Mouse (Mus musculus) midbrain, embryonic 10.5 days (tissue): ENCODE results near the gene Syne3. TPM values are rescaled to one million over a fixed set of nuclear protein-coding genes. Genes with fewer than 3 reads are reported as not detected.

Source experiments
- DNase-seq: peaks from one replicate; pipeline ENCODE4 v3.0.0-alpha.2; 2017; ENCODE audit warnings: low spot score
- H3K27ac ChIP-seq: fragments of 300-500 bp; sonication (generic); replicated peaks from 2 replicates; pipeline ENCODE4 v1.5.1; 2016; ENCODE audit warnings: mild to moderate bottlenecking
- H3K27me3 ChIP-seq: fragments of 300-500 bp; sonication (generic); 2 replicates; pipeline ENCODE4 v1.6.1; 2016; ENCODE audit warnings: low read depth, mild to moderate bottlenecking; ENCODE audit not compliant: poor library complexity, severe bottlenecking
- H3K36me3 ChIP-seq: fragments of 300-500 bp; sonication (generic); 2 replicates; pipeline ENCODE4 v1.6.1; 2016; ENCODE audit warnings: mild to moderate bottlenecking, moderate library complexity
- H3K4me1 ChIP-seq: fragments of 300-500 bp; sonication (generic); 2 replicates; pipeline ENCODE4 v1.6.1; 2016
- H3K4me3 ChIP-seq: fragments of 300-500 bp; sonication (generic); 2 replicates; pipeline ENCODE4 v1.5.1; 2016; ENCODE audit warnings: mild to moderate bottlenecking, moderate library complexity
- H3K9me3 ChIP-seq: fragments of 300-500 bp; sonication (generic); replicated peaks from 2 replicates; pipeline ENCODE4 v1.6.1; 2016; ENCODE audit warnings: mild to moderate bottlenecking
- WGBS: fragments of 180-500 bp; shearing (Covaris S2); methylation state at CpG from one replicate; pipeline ENCODE4 v1.1.7; 2016; 5-methylcytosine and 5-hydroxymethylcytosine counted together
- polyA plus RNA-seq: library from polyadenylated mRNA; unstranded; fragments of >200 nt; fragmentation: Nextera tagmentation; extraction: Ambion mirVana; gene quantifications from 2 replicates; pipeline ENCODE4 v1.2.1, GENCODE M21; 2016

Gene Syne3
- polyA plus RNA-seq, 1 experiment from 2014 or later, result 0.14 TPM

GRCm38 (mm10) chr12:105034130-105034769 is 24.6 kb upstream of the Syne3 start:
- Histone ChIP-seq H3K36me3 (peaks cover 34% of the 10 kb centered on the region), H3K27me3 (no peaks in the 10 kb centered on the region), H3K9me3 (no peaks in the 10 kb centered on the region), H3K4me3 (peak overlapping the region; percentile 88), H3K4me1 (peaks cover 48% of the 10 kb centered on the region), H3K27ac (peak overlapping the region; percentile 91)
- 81% methylated on average over 14 of the region's 14 CpGs for WGBS
- DNase-seq, result no peak

GRCm38 (mm10) chr12:105032832-105033775 is 23.5 kb upstream of the Syne3 start:
- no peak for DNase-seq

GRCm38 (mm10) chr12:105032147-105032831 is 22.7 kb upstream of the Syne3 start, which contains the start of gene Glrx5:
Glrx5 (plus strand) TSS chr12:105032688.
- peak; percentile 99 for DNase-seq
- H3K27me3 ChIP-seq, result no peaks in the 10 kb centered on the region
- H3K9me3 ChIP-seq, result no peaks in the 10 kb centered on the region
- under 1% methylated on average over 72 of the region's 72 CpGs for WGBS
- peak within 1 kb of the TSS; percentile 91 for H3K27ac ChIP-seq
- H3K4me3 ChIP-seq, result peak within 1 kb of the TSS; percentile 88
- peaks cover 33% of the 10 kb centered on the region for H3K36me3 ChIP-seq
- peaks cover 48% of the 10 kb centered on the region for H3K4me1 ChIP-seq

More at GRCm38 (mm10) chr12:105032832-105033775, 23.5 kb upstream of the Syne3 start:
- H3K4me3 ChIP-seq, result peak overlapping the region; percentile 88
- peak overlapping the region; percentile 91 for H3K27ac ChIP-seq
- no peaks in the 10 kb centered on the region for H3K9me3 ChIP-seq
- WGBS, result 4% methylated on average over 45 of the region's 45 CpGs
- no peaks in the 10 kb centered on the region for H3K27me3 ChIP-seq
- peaks cover 34% of the 10 kb centered on the region for H3K36me3 ChIP-seq
- H3K4me1 ChIP-seq, result peaks cover 48% of the 10 kb centered on the region

GRCm38 (mm10) chr12:105031081-105032058 is 21.8 kb upstream of the Syne3 start:
- DNase-seq, result peak; percentile 37
- H3K27ac ChIP-seq, result peak overlapping the region; percentile 88
- H3K4me3 ChIP-seq, result peak overlapping the region; percentile 88
- 8% methylated on average over 37 of the region's 37 CpGs for WGBS
- no peaks in the 10 kb centered on the region for H3K9me3 ChIP-seq
- peaks cover 48% of the 10 kb centered on the region for H3K4me1 ChIP-seq
- H3K36me3 ChIP-seq, result peaks cover 33% of the 10 kb centered on the region
- H3K27me3 ChIP-seq, result no peaks in the 10 kb centered on the region

GRCm38 (mm10) chr12:105029890-105030289 is 20.3 kb upstream of the Syne3 start:
- H3K9me3 ChIP-seq, result no peaks in the 10 kb centered on the region
- H3K27me3 ChIP-seq, result no peaks in the 10 kb centered on the region
- no peak overlapping the region for H3K27ac ChIP-seq
- WGBS, result 90% methylated on average over 9 of the region's 9 CpGs
- H3K36me3 ChIP-seq, result peaks cover 25% of the 10 kb centered on the region
- no peak for DNase-seq
- no peak overlapping the region for H3K4me3 ChIP-seq
- peaks cover 36% of the 10 kb centered on the region for H3K4me1 ChIP-seq

GRCm38 (mm10) chr12:105027323-105027991 is 17.8 kb upstream of the Syne3 start:
- H3K36me3 ChIP-seq, result peaks cover 39% of the 10 kb centered on the region
- no peak overlapping the region for H3K4me3 ChIP-seq
- WGBS, result 37% methylated on average over 15 of the region's 15 CpGs
- H3K27me3 ChIP-seq, result no peaks in the 10 kb centered on the region
- H3K4me1 ChIP-seq, result peaks cover 17% of the 10 kb centered on the region
- H3K9me3 ChIP-seq, result peaks cover 16% of the 10 kb centered on the region
- peak; percentile 70 for DNase-seq
- H3K27ac ChIP-seq, result no peak overlapping the region

- 67% methylated on average over 10 of the region's 10 CpGs for WGBS
- peaks cover 10% of the 10 kb centered on the region for H3K4me1 ChIP-seq
- H3K36me3 ChIP-seq, result peaks cover 39% of the 10 kb centered on the region
These were observed 16.5 kb upstream of the Syne3 start for GRCm38 (mm10) chr12:105025947-105026586.

GRCm38 (mm10) chr12:105025271-105025946 is 15.8 kb upstream of the Syne3 start:
- peaks cover 16% of the 10 kb centered on the region for H3K9me3 ChIP-seq
- peaks cover 36% of the 10 kb centered on the region for H3K36me3 ChIP-seq
- DNase-seq, result peak; percentile 53
- peaks cover 4% of the 10 kb centered on the region for H3K4me1 ChIP-seq
- no peak overlapping the region for H3K4me3 ChIP-seq
- no peak overlapping the region for H3K27ac ChIP-seq
- 56% methylated on average over 8 of the region's 8 CpGs for WGBS
- H3K27me3 ChIP-seq, result no peaks in the 10 kb centered on the region

More at GRCm38 (mm10) chr12:105025947-105026586, 16.5 kb upstream of the Syne3 start:
- Histone ChIP-seq H3K4me3 (no peak overlapping the region), H3K27ac (no peak overlapping the region), H3K9me3 (peaks cover 16% of the 10 kb centered on the region), H3K27me3 (no peaks in the 10 kb centered on the region)
- no peak for DNase-seq

GRCm38 (mm10) chr12:105022776-105023175 is 13.2 kb upstream of the Syne3 start:
- peaks cover 16% of the 10 kb centered on the region for H3K36me3 ChIP-seq
- H3K27ac ChIP-seq, result no peak overlapping the region
- H3K4me3 ChIP-seq, result no peak overlapping the region
- no peaks in the 10 kb centered on the region for H3K27me3 ChIP-seq
- H3K4me1 ChIP-seq, result peaks cover 15% of the 10 kb centered on the region
- WGBS, result 95% methylated on average over 9 of the region's 9 CpGs
- H3K9me3 ChIP-seq, result peaks cover 16% of the 10 kb centered on the region
- DNase-seq, result no peak

- Histone ChIP-seq H3K27me3 (no peaks in the 10 kb centered on the region), H3K4me3 (no peak overlapping the region), H3K9me3 (peaks cover 16% of the 10 kb centered on the region), H3K4me1 (peaks cover 15% of the 10 kb centered on the region), H3K36me3 (peaks cover 16% of the 10 kb centered on the region), H3K27ac (no peak overlapping the region)
- DNase-seq, result no peak
- 81% methylated on average over 7 of the region's 7 CpGs for WGBS
These were observed 12.5 kb upstream of the Syne3 start for GRCm38 (mm10) chr12:105022141-105022540.
